Mouse (Mus musculus) erythroblast, embryonic 14.5 days (primary cell): ENCODE measurements around the gene Anks1.

ENCODE experiments used
- GATA1 ChIP-seq: IDR thresholded peaks from 2 replicates; pipeline ENCODE4 v1.6.1; 2012; ENCODE audit warnings: low read length, inconsistent platforms, mixed read lengths
- TAL1 ChIP-seq: IDR thresholded peaks from 3 replicates; pipeline ENCODE4 v1.6.1; 2012; ENCODE audit warnings: low read length, inconsistent platforms, mixed read lengths

DNA sequence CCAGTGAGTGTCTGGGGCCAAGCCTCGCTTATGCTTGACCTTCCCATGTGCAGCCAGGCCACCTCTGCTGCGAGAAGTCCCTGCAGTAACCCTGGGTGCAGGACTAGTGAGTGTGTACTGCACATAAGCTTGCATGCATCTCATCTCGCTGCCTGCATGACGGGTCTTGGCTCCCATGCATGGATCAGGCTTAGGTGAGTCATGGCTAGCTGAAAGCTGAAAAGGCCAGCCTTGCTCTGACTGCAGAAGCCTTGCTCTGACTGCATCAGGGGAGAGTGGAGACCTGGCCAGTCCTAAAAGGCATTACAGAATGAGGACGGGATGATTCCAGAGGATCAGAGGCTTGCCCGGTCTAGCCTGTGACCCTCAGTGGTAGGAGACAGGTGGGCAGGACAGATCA is 118.1 kb downstream of the Anks1 start:
- TF ChIP-seq TAL1, result no peak
- TF ChIP-seq GATA1, result no peak
